Mouse (Mus musculus) spleen, adult 18-20 months (tissue): Measurements from ENCODE around the gene Nop14.

Experiments used
- DNase-seq, 2 experiments: peaks; one replicate each; pipeline ENCODE4 v3.0.0; 2022; ENCODE audit warnings: mixed read lengths in 2 of 2

The Nop14 gene

GRCm38 (mm10) chr5:34659686-34660590 lies at the start of gene Nop14, which contains the start of gene Grk4:
Gene Nop14 (minus strand): TSS chr5:34660148.
Gene Grk4 (plus strand): TSS chr5:34660379.
- peak; percentile 95 to 96 for DNase-seq

GRCm38 (mm10) chr5:34708436-34708835 lies 48.5 kb upstream of the Nop14 start:
- DNase-seq = no peak

GRCm38 (mm10) chr5:34695521-34695920 lies 35.6 kb upstream of the Nop14 start:
- DNase-seq = no peak

- DNase-seq = no peak
These were observed 32.8 kb upstream of the Nop14 start for GRCm38 (mm10) chr5:34692782-34693181.

GRCm38 (mm10) chr5:34689868-34690267 lies 29.9 kb upstream of the Nop14 start:
- DNase-seq = no peak

GRCm38 (mm10) chr5:34670280-34670679 lies 10.3 kb upstream of the Nop14 start:
- no peak for DNase-seq

GRCm38 (mm10) chr5:34669493-34669892 lies 9.5 kb upstream of the Nop14 start:
- DNase-seq = no peak

GRCm38 (mm10) chr5:34663231-34663630 lies 3.3 kb upstream of the Nop14 start:
- no peak for DNase-seq

GRCm38 (mm10) chr5:34661909-34662308 lies 2.0 kb upstream of the Nop14 start:
- no peak for DNase-seq

- DNase-seq = no peak
These were observed 713 bp upstream of the Nop14 start for GRCm38 (mm10) chr5:34660591-34661130.

GRCm38 (mm10) chr5:34657556-34657955 lies 2.4 kb downstream of the Nop14 start:
- DNase-seq = no peak

- no peak for DNase-seq
These were observed 5.1 kb downstream of the Nop14 start for GRCm38 (mm10) chr5:34654881-34655280.

GRCm38 (mm10) chr5:34652961-34653360 lies 7.0 kb downstream of the Nop14 start:
- no peak for DNase-seq

GRCm38 (mm10) chr5:34647581-34647980 lies 12.4 kb downstream of the Nop14 start:
- DNase-seq = peak; percentile 49 to 82

- peak in 1 of 2 experiments; percentile 48 for DNase-seq
These were observed 17.0 kb downstream of the Nop14 start for GRCm38 (mm10) chr5:34642932-34643331.

GRCm38 (mm10) chr5:34641991-34642390 lies 18.0 kb downstream of the Nop14 start:
- DNase-seq = no peak

- no peak for DNase-seq
These were observed 22.3 kb downstream of the Nop14 start for GRCm38 (mm10) chr5:34637591-34638156.

- peak; percentile 57 to 70 for DNase-seq
These were observed 23.3 kb downstream of the Nop14 start, which contains the start of gene Mfsd10 for GRCm38 (mm10) chr5:34636481-34637287. Gene Mfsd10 (minus strand): TSS chr5:34637212.

GRCm38 (mm10) chr5:34635665-34636192 lies 24.2 kb downstream of the Nop14 start:
- peak in 1 of 2 experiments; percentile 11 for DNase-seq

GRCm38 (mm10) chr5:34634746-34635400 lies 25.1 kb downstream of the Nop14 start:
- peak in 1 of 2 experiments; percentile 34 for DNase-seq

GRCm38 (mm10) chr5:34633641-34634040 lies 26.3 kb downstream of the Nop14 start:
- DNase-seq = no peak

GRCm38 (mm10) chr5:34632996-34633395 lies 27.0 kb downstream of the Nop14 start:
- no peak for DNase-seq
